Mouse (Mus musculus) embryonic facial prominence, embryonic 10.5 days (tissue): ENCODE data around the gene Tcf7l2. TPM values are rescaled to one million over a fixed set of nuclear protein-coding genes. Genes with fewer than 3 reads are reported as not detected.
A peak's percentile ranks its signal among the peaks of the same experiment; 100 is the strongest.

ENCODE experiments used
- DNase-seq: peaks from one replicate; pipeline ENCODE4 v3.0.0-alpha.2; 2017; ENCODE audit warnings: low spot score
- H3K27ac ChIP-seq: fragments of 300-500 bp; sonication (generic); replicated peaks from 2 replicates; pipeline ENCODE4 v1.5.1; 2016; ENCODE audit warnings: mild to moderate bottlenecking
- H3K27me3 ChIP-seq: fragments of 300-500 bp; sonication (generic); replicated peaks from 2 replicates; pipeline ENCODE4 v1.6.1; 2016; ENCODE audit warnings: low read depth, mild to moderate bottlenecking; ENCODE audit not compliant: poor library complexity, severe bottlenecking
- H3K36me3 ChIP-seq: fragments of 300-500 bp; sonication (generic); replicated peaks from 2 replicates; pipeline ENCODE4 v1.6.1; 2016; ENCODE audit warnings: mild to moderate bottlenecking, moderate library complexity
- H3K4me1 ChIP-seq: fragments of 300-500 bp; sonication (generic); 2 replicates; pipeline ENCODE4 v1.6.1; 2016
- H3K4me3 ChIP-seq: fragments of 300-500 bp; sonication (generic); 2 replicates; pipeline ENCODE4 v1.5.1; 2016; ENCODE audit warnings: mild to moderate bottlenecking, moderate library complexity
- H3K9me3 ChIP-seq: fragments of 300-500 bp; sonication (generic); 2 replicates; pipeline ENCODE4 v1.6.1; 2016; ENCODE audit warnings: mild to moderate bottlenecking
- WGBS: fragments of 180-500 bp; shearing (Covaris S2); methylation state at CpG from one replicate; pipeline ENCODE4 v1.1.7; 2016; 5-methylcytosine and 5-hydroxymethylcytosine counted together
- polyA plus RNA-seq: library from polyadenylated mRNA; unstranded; fragments of >200 nt; fragmentation: Nextera tagmentation; extraction: Ambion mirVana; gene quantifications from 2 replicates; pipeline ENCODE4 v1.2.1, GENCODE M21; 2016

Gene Tcf7l2
- polyA plus RNA-seq, 1 experiment from 2014 or later: 111 TPM

DNA sequence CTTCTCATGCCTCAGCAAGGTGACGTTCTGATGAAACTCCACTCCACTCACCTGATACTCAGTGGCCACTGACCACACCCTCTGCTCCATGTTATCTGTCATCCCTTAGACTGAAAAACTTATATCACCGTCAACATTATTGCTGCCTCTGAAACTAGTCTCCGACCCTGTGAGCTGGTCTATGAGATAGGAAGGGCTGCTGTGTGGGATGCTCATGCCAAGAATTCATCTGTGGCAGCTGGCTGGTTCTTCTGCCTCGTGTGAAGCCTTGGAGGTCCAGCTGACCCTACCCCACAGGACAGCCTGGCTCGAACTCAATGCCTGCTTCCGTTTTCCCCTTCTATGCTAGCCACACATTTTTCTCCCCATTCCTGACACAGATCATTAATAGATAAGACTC, 125.6 kb downstream of the Tcf7l2 start:
- Histone ChIP-seq H3K4me1 (peaks cover 46% of the 10 kb centered on the region), H3K4me3 (no peak overlapping the region), H3K36me3 (peaks cover 51% of the 10 kb centered on the region), H3K9me3 (no peaks in the 10 kb centered on the region), H3K27me3 (no peaks in the 10 kb centered on the region), H3K27ac (no peak overlapping the region)
- no peak for DNase-seq
- 89% methylated on average over 6 of the region's 6 CpGs for WGBS

DNA sequence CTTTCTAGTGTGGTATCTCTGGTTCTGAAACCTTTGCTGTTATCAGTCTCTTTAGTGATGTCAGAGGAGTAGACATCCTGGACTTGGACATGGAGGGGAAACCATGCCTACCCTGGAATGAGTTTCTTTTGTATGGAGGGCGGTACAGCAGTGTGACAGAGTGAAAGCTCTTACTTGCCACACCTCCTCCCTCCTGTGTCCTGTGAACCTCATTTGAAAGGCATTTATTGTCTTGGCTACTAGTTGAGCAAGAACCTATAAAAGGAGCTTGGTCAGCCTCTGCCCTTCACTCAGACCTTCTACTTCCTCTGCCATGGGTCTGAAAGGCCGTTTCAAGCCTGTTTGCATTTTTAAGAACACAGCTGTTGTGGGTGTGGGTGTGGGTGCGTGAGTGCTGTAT, 126.3 kb downstream of the Tcf7l2 start:
- Histone ChIP-seq H3K36me3 (peaks cover 48% of the 10 kb centered on the region), H3K27ac (0 out of 2 replicates have a peak overlapping the region, but pooled peaks have one; percentile 12), H3K27me3 (no peaks in the 10 kb centered on the region), H3K4me1 (peaks cover 53% of the 10 kb centered on the region), H3K9me3 (no peaks in the 10 kb centered on the region), H3K4me3 (no peak overlapping the region)
- no peak for DNase-seq
- WGBS: 72% methylated on average over 3 of the region's 3 CpGs

DNA sequence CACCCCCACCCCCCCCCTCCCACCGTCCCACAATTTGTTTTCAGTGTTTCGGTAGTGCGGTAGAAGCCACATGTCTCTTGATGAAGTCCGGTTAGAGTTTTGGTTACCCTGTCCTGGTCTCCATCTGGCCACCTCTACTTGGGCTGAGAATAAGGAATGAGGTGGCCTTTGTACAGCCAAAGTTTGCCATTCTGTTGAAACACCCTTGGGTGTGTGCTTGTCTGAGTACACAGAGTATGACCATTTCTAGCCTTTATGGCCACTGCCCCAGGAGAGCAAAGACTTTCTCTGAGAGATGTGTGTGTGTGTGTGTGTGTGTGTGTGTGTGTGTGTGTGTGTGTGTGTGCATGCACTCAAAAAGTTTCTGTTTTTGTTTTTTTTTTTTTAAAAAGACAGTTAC, 127.0 kb downstream of the Tcf7l2 start:
- DNase-seq: no peak
- Histone ChIP-seq H3K27me3 (no peaks in the 10 kb centered on the region), H3K9me3 (no peaks in the 10 kb centered on the region), H3K4me1 (peaks cover 53% of the 10 kb centered on the region), H3K36me3 (peaks cover 46% of the 10 kb centered on the region), H3K27ac (no peak overlapping the region), H3K4me3 (no peak overlapping the region)
- 94% methylated on average over 4 of the region's 4 CpGs for WGBS

DNA sequence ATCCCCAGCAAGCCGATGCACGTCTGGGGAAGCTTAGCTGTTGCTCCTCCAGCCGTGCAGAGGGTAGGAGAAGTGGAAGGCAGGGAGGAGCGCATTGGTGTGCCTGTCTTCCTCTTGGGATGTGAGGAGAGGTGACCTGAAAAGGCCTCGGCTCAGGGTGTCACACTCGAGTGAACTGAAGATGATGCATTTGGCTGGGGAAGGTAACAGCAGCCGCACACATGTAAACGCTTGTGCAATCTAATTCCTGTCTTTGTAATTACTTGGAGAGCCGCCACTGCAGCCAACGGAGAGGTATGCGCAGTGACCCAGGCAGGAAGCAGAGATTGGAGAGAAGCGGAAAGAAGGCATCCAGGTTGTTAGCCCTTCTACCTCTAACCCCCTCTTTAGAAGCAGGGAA, 129.2 kb downstream of the Tcf7l2 start:
- no peak for DNase-seq
- H3K27ac ChIP-seq: peak overlapping the region; percentile 44; the same call in 1 of the 2 replicates
- 75% methylated on average over 12 of the region's 12 CpGs for WGBS
- H3K36me3 ChIP-seq: peaks cover 33% of the 10 kb centered on the region
- no peak overlapping the region for H3K4me3 ChIP-seq
- H3K9me3 ChIP-seq: no peaks in the 10 kb centered on the region
- H3K27me3 ChIP-seq: no peaks in the 10 kb centered on the region
- peaks cover 55% of the 10 kb centered on the region for H3K4me1 ChIP-seq

DNA sequence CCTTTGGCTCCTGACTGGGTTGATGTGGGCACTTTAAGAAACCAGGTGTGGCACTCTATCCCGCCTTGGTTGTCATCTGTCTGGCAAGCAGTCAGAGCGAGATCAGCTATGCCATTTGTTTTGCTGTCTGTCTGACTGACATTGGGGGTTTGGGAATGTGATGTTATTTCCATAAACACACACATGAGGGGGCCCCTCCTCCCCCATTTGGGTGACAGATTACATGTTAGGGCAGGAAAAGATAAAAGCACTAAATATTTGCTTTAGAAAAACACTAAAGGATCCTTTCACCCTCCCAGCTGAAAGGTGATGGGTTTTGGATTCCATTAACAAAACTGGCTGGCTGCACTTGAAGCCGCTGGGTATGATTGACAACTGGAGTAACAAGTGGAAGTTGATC, 129.9 kb downstream of the Tcf7l2 start:
- WGBS: 68% methylated on average over 3 of the region's 3 CpGs
- Histone ChIP-seq H3K36me3 (peaks cover 33% of the 10 kb centered on the region), H3K9me3 (no peaks in the 10 kb centered on the region), H3K4me1 (peaks cover 61% of the 10 kb centered on the region), H3K27me3 (no peaks in the 10 kb centered on the region), H3K27ac (no peak overlapping the region), H3K4me3 (no peak overlapping the region)
- DNase-seq: no peak

DNA sequence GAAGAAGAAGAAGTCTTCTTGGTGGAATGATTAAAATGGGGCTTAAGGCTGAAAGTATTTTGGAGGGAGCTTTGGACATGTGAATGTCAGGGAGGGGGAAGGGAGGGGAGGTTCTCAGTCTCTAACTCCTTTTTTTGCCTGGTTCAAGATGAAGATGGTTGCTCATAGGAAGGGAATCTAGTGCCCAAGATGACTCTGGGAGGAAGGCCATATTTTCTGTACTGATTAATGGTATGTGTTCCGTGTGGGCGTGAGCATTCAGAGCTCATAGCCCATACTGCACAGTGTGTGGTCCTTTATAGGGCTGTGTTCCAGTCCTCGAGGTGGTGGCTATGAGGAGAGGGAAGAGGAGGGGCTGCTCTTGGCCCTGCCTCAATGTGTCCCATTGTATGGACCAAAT, 131.6 kb downstream of the Tcf7l2 start:
- no peaks in the 10 kb centered on the region for H3K9me3 ChIP-seq
- H3K4me1 ChIP-seq: peaks cover 68% of the 10 kb centered on the region
- no peak overlapping the region for H3K4me3 ChIP-seq
- peaks cover 24% of the 10 kb centered on the region for H3K36me3 ChIP-seq
- 85% methylated on average over 3 of the region's 3 CpGs for WGBS
- H3K27me3 ChIP-seq: no peaks in the 10 kb centered on the region
- no peak for DNase-seq
- H3K27ac ChIP-seq: no peak overlapping the region; the same call in 1 of the 2 replicates

DNA sequence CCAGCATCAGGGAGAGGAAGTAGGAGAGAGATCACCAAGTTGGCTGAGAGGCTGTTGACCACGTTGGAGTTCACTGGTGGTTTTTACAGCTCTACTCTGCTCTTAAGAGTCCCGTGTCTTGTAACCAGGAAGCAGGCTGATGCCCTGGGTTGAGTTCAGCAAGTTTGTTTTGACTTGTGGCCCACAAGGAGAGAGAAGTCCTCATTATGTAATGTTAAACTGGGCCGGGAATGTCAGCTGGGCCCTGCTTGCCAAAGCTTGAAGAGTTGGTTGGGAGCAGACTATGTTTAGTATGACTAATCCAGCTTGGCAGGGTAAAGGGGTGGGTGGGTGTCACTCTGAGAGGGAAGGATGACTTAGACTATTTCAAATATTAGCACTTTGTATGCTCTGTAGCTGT, 134.9 kb downstream of the Tcf7l2 start:
- Histone ChIP-seq H3K4me1 (peaks cover 61% of the 10 kb centered on the region), H3K27ac (no peak overlapping the region), H3K9me3 (no peaks in the 10 kb centered on the region), H3K4me3 (no peak overlapping the region), H3K36me3 (0 out of 2 replicates have a peak, but pooled peaks cover 15% of the 10 kb centered on the region), H3K27me3 (no peaks in the 10 kb centered on the region)
- DNase-seq: no peak
- 66% methylated on average over 3 of the region's 3 CpGs for WGBS

DNA sequence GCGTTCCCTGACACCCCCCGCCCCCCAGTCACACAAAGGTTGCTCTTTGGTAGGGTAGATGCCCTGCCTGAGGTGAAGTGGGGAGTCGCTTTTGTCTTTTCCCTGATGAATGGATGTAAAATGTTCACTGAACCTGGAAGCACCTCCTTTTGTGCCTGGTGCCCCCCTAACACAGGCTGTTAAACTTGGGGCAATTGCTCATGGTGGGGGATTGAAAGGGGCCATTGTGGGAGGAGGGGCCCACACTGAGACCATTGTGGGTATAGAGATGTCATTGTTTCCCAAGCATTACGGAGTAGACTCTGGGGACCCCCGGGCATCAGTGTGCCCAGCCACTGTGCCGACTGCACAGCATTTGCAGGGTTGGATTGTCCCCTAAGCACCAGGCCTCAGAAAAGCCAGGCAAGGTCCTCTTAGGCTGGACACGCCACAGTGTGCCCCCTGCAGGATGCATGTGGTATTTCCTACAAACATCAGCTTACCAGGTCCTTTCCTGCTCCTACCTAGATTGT, 135.8 kb downstream of the Tcf7l2 start:
- H3K4me3 ChIP-seq: no peak overlapping the region
- 0 out of 2 replicates have a peak, but pooled peaks cover 15% of the 10 kb centered on the region for H3K36me3 ChIP-seq
- no peaks in the 10 kb centered on the region for H3K9me3 ChIP-seq
- DNase-seq: peak; percentile 76
- H3K4me1 ChIP-seq: peaks cover 52% of the 10 kb centered on the region
- 39% methylated on average over 7 of the region's 7 CpGs for WGBS
- H3K27ac ChIP-seq: no peak overlapping the region; the same call in 1 of the 2 replicates
- no peaks in the 10 kb centered on the region for H3K27me3 ChIP-seq

DNA sequence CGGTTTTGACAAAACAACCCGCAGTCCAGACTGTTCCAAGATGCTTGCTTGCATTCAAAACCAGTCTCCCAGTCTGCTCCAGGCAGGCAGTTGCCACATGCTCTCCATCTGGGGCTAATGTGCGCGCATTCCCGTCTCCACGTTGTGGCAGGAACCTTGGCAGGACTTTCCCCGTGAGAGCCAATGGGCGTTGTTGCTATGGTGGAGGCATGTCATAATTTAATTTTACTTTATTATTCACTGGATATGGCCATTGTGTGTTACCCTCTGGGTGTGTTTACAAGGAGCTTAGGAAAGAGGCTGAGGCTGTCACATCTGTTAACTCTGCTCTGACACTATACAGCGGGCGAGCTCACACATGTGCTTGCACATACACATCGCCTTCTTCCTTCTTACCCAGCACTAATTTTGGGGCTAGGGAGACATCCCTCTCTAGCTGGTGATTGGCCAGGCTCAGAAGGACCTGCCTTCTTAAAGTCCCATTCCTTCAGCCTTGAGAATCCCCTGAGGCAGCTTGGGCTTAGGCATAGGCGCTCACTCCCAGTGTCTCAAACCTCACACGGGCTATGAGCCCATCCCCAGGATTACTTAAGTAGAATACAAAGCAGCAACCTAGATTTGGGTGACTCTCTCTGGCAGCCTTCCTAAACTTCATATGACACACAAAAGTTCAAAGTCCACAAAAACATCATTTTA, 139.2 kb downstream of the Tcf7l2 start:
- no peaks in the 10 kb centered on the region for H3K27me3 ChIP-seq
- WGBS: 63% methylated on average over 13 of the region's 13 CpGs
- H3K27ac ChIP-seq: no peak overlapping the region
- 0 out of 2 replicates have a peak, but pooled peaks cover 3% of the 10 kb centered on the region for H3K36me3 ChIP-seq
- peaks cover 48% of the 10 kb centered on the region for H3K4me1 ChIP-seq
- H3K4me3 ChIP-seq: no peak overlapping the region
- no peaks in the 10 kb centered on the region for H3K9me3 ChIP-seq
- peak; percentile 56 for DNase-seq

DNA sequence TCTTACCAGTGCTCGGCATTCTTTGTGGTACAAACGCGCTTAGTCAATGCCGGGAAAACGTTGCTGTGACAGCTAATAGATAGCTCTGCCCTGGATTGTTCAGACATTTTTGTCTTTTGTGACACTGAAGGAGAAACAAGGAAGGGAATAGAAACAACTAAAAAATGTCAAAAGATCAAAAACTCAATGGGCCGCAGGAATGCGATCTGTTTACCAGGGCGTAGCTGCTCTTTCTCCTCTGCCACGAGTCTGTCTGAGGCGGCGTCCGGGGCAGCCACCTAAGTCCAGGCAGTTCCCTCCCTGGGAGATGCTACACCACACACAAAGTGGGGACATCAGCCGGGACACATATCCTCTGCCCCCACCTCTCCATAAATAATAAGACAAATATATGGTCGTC, 144.9 kb downstream of the Tcf7l2 start:
- no peak overlapping the region for H3K27ac ChIP-seq
- no peaks in the 10 kb centered on the region; the same call in 1 of the 2 replicates for H3K27me3 ChIP-seq
- no peak overlapping the region for H3K4me3 ChIP-seq
- H3K9me3 ChIP-seq: no peaks in the 10 kb centered on the region
- H3K4me1 ChIP-seq: peaks cover 15% of the 10 kb centered on the region
- DNase-seq: no peak
- H3K36me3 ChIP-seq: peaks cover 9% of the 10 kb centered on the region; the same call in 1 of the 2 replicates
- WGBS: 75% methylated on average over 14 of the region's 14 CpGs

DNA sequence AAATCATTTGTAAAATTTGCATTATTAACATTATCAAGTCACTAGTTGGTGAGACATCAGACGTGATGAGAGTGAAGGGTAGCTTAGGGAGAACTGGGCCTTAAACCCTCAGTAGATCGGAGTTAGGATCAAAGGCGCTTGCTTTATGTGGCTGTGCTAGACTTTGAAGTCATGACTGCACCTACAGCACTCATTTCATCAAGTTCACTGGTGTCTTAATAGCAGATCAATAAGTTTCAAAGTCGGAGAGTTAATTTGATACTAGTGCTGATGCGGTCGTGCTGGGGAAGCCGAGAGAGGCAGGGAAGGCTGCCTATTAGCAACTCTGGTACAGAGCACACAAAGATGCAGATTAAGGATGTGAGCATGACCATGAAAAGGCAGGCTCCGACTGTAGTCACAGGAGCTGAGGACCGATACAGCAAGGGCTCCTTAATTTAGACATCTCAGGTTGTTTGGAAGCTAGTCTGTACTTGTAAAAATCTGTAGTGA, 150.1 kb downstream of the Tcf7l2 start:
- Histone ChIP-seq H3K4me3 (no peak overlapping the region), H3K4me1 (peaks cover 49% of the 10 kb centered on the region), H3K36me3 (peaks cover 9% of the 10 kb centered on the region; the same call in 1 of the 2 replicates), H3K9me3 (no peaks in the 10 kb centered on the region), H3K27ac (no peak overlapping the region), H3K27me3 (peaks cover 14% of the 10 kb centered on the region)
- no peak for DNase-seq
- 65% methylated on average over 9 of the region's 9 CpGs for WGBS

DNA sequence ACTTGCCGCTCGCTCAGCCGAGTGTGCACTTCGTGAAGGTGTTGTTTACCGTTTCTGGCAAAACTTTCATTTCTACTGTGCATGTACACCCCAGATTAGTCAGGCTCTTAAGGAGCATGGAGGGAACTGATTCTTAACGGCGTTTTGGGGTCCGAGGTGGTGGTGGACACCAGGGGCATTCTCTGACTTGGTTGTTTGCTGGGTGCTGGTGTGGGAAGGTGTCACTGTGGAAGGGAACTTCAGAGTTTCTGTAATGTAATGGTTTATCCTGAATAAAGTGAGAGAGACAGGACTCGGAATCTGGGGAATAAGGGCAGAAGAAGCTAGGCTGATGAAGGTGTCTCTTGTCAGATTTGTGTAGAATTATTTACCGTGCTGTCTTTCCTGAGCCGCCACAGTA, 151.9 kb downstream of the Tcf7l2 start:
- peaks cover 26% of the 10 kb centered on the region for H3K27me3 ChIP-seq

DNA sequence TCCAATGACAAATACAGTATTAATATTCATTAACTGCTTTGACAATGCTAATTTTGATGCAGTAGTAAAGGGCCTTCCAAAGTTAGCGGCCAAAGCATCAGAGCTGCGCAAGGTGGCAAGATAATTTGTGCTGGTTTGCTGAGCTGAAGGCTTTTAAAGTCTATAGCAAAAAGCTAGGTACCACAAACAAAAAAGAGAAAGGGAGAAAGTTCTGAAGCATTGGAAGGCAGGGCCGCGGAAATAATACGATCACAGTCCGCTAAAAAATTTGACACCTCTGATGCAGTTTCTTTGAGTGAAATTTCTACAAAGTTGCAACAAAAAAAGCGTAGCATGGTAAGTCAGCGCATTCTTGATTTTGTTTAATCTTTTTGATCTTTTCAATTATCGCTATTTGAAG, 152.8 kb downstream of the Tcf7l2 start:
- Histone ChIP-seq H3K36me3 (no peaks in the 10 kb centered on the region; the same call in 1 of the 2 replicates), H3K27ac (no peak overlapping the region), H3K27me3 (peaks cover 33% of the 10 kb centered on the region), H3K4me1 (peaks cover 73% of the 10 kb centered on the region), H3K9me3 (no peaks in the 10 kb centered on the region), H3K4me3 (peak overlapping the region; percentile 51)
- 47% methylated on average over 9 of the region's 9 CpGs for WGBS
- no peak for DNase-seq

More for the DNA sequence above, 151.9 kb downstream of the Tcf7l2 start:
- 69% methylated on average over 11 of the region's 11 CpGs for WGBS
- H3K4me3 ChIP-seq: no peak overlapping the region
- H3K36me3 ChIP-seq: peaks cover 3% of the 10 kb centered on the region; the same call in 1 of the 2 replicates
- no peaks in the 10 kb centered on the region for H3K9me3 ChIP-seq
- no peak overlapping the region for H3K27ac ChIP-seq
- DNase-seq: no peak
- peaks cover 66% of the 10 kb centered on the region for H3K4me1 ChIP-seq
